26 mouse cellular contexts compared by ENCODE assay signal in the genomic region with DNA sequence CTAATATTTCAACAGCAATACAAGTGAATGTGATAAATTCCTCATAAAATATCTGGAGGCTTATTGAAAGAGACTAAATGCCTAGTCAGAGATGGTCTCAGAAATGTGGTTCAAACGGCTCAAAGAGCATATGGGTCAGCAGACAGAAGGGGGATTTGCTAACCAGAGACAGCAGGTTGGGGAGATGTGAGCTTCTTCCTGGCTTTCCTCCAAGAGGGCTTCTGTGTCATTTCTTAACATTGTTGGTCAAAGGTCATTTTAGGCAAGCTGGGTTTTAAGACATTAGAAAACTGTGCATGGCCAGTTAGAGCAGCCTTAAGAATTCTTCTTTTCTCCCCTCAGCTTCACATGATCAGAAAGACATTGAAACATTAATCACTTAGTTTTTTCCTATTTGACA.
A peak's percentile ranks its signal among the peaks of the same experiment; 100 is the strongest.
DNase-seq lines count a peak whose midpoint lies in the region; ATAC-seq and TF ChIP-seq lines count a peak whose summit lies in the region.
"Had no signal": no experiment of that assay in that cellular context is flagged by ENCODE, and none has a peak within 500 bp of the region (broad histone marks: within the 10 kb centered on the region; RNA-seq: fewer than 3 reads in every experiment).

No protein-coding gene starts in this region.

- intact Hi-C loops in heart, adult 2 months (cut with DNase I), result no loop called here
- intact Hi-C loops in left cerebral cortex, postnatal 10 days (cut with DNase I), result no loop called here

- H3K36me3 ChIP-seq in heart, adult 2 months (ENCODE audit: control insufficient read depth, insufficient read depth, low read length), result peaks cover 12% of the 10 kb centered on the region
- H3K36me3 ChIP-seq in kidney, adult 2 months (ENCODE audit: control insufficient read depth, insufficient read depth, low read length), result no peaks in the 10 kb centered on the region
- H3K36me3 ChIP-seq: hindbrain, embryonic 10.5 days; hindbrain, embryonic 15.5 days; limb, embryonic 12.5 days; liver, embryonic 15.5 days had no signal

- H3K4me3 ChIP-seq in cerebellum, adult 2 months (replicated peaks; ENCODE audit: insufficient read depth, low read depth, low read length), result no peak overlapping the region
- H3K4me3 ChIP-seq in heart, adult 2 months, result no peak overlapping the region
- H3K4me3 ChIP-seq in kidney, adult 2 months (ENCODE audit: insufficient read depth, low read depth, low read length), result no peak overlapping the region
- H3K4me3 ChIP-seq: erythroblast, embryonic 14.5 days; hindbrain, embryonic 10.5 days; hindbrain, embryonic 15.5 days; limb, embryonic 12.5 days; liver, embryonic 15.5 days had no signal

- no peak for TF ChIP-seq POLR2A in cerebellum, adult 2 months (IDR thresholded peaks at IDR 0.05; ENCODE audit: borderline replicate concordance, insufficient read depth, low read length)
- no peak for TF ChIP-seq POLR2A in heart, adult 2 months (IDR thresholded peaks at IDR 0.05; ENCODE audit: insufficient read depth, low read depth, low read length)
- TF ChIP-seq POLR2A in kidney, adult 2 months (IDR thresholded peaks at IDR 0.05; ENCODE audit: low read depth, low read length), result no peak

- no peak overlapping the region for H3K9ac ChIP-seq in heart, adult 2 months (ENCODE audit: low read depth, low read length)
- H3K9ac ChIP-seq: hindbrain, embryonic 15.5 days; limb, embryonic 12.5 days; liver, embryonic 15.5 days; lung, embryonic 14.5 days had no signal

- peak overlapping the region; percentile 95; the same call in 1 of the 2 replicates for H3K27ac ChIP-seq in cerebellum, adult 2 months (ENCODE audit: insufficient read depth, low read length)
- H3K27ac ChIP-seq in heart, adult 2 months, result peak overlapping the region; percentile 24; the same call in 1 of the 2 replicates
- H3K27ac ChIP-seq in kidney, adult 2 months (ENCODE audit: insufficient read depth, low read depth, low read length), result no peak overlapping the region
- H3K27ac ChIP-seq: hindbrain, embryonic 10.5 days; hindbrain, embryonic 15.5 days; limb, embryonic 12.5 days; liver, embryonic 15.5 days had no signal

- H3K79me2 ChIP-seq in heart, adult 2 months (replicated peaks; ENCODE audit: control insufficient read depth, insufficient read depth, low read length), result no peaks in the 10 kb centered on the region; the same call in 1 of the 2 replicates

- no peaks in the 10 kb centered on the region for H3K27me3 ChIP-seq in cerebellum, adult 2 months (ENCODE audit: control insufficient read depth, insufficient read depth, low read length)
- H3K27me3 ChIP-seq in heart, adult 2 months (ENCODE audit: control insufficient read depth, insufficient read depth, low read length), result no peaks in the 10 kb centered on the region
- no peaks in the 10 kb centered on the region for H3K27me3 ChIP-seq in kidney, adult 2 months (replicated peaks; ENCODE audit: control insufficient read depth, insufficient read depth, low read length)
- H3K27me3 ChIP-seq: CH12.LX; hindbrain, embryonic 15.5 days; limb, embryonic 12.5 days; liver, embryonic 15.5 days had no signal

- WGBS in cerebellum, adult 2 months, result 13% methylated on average over 1 of the region's 1 CpGs
- WGBS in heart, adult 2 months, result 49% methylated on average over 1 of the region's 1 CpGs
- WGBS in kidney, adult 2 months, result 51% methylated on average over 1 of the region's 1 CpGs

- no peak for TF ChIP-seq EP300 in heart, adult 2 months (IDR thresholded peaks at IDR 0.05; ENCODE audit: insufficient read depth, low read depth, low read length)

- H3K4me1 ChIP-seq in cerebellum, adult 2 months (ENCODE audit: control insufficient read depth, insufficient read depth, low read length), result peaks cover 56% of the 10 kb centered on the region
- peaks cover 9% of the 10 kb centered on the region; the same call in 1 of the 2 replicates for H3K4me1 ChIP-seq in heart, adult 2 months (ENCODE audit: control insufficient read depth, insufficient read depth, low read length)
- H3K4me1 ChIP-seq in kidney, adult 2 months (ENCODE audit: control insufficient read depth, insufficient read depth, low read length), result no peaks in the 10 kb centered on the region
- H3K4me1 ChIP-seq: hindbrain, embryonic 10.5 days; hindbrain, embryonic 15.5 days; limb, embryonic 12.5 days; liver, embryonic 15.5 days had no signal

- no peak for DNase-seq in cerebellum, adult 2 months
- no peak for DNase-seq in heart, adult 2 months
- no peak for DNase-seq in heart, adult 18-20 months
- peak; percentile 24 for DNase-seq in kidney, adult 2 months
- no peak for DNase-seq in kidney, adult 18-20 months
- DNase-seq in adipocyte (ENCODE audit: low spot score), result peak; percentile 55
- DNase-seq in left cerebral cortex, postnatal 10 days (ENCODE audit: extremely low spot score in 1 of 2, low spot score in 2 of 2), result no peak
- DNase-seq: adrenal gland, adult 8-10 months; cerebellum, adult 11-12 months; gastrocnemius, postnatal 14 days; kidney, adult 8-10 months; lung, embryonic 14.5 days; lung, postnatal 14 days; right cerebral cortex, postnatal 14 days; thymus, postnatal 4 days had no signal

- no peak for TF ChIP-seq CTCF in cerebellum, adult 2 months (IDR thresholded peaks at IDR 0.05; ENCODE audit: borderline replicate concordance, insufficient read depth, low read depth, low read length)
- no peak for TF ChIP-seq CTCF in heart, adult 2 months (IDR thresholded peaks at IDR 0.05)
- TF ChIP-seq CTCF in kidney, adult 2 months (conservative IDR thresholded peaks at IDR 0.05; ENCODE audit: insufficient read depth, insufficient read length, low read depth, low read length), result no peak

- no peak for ATAC-seq in cerebellum, adult (ENCODE audit: insufficient number of reproducible peaks, low FRiP score, low TSS enrichment)
- ATAC-seq: activated CD4-positive, CD25-positive, alpha-beta regulatory T cell, adult 4 months; forebrain, embryonic 16.5 days; inflammation-experienced regulatory T-cells, adult 6 months; midbrain, embryonic 16.5 days had no signal

Comparison
In these comparisons a context has a peak if more than half of its experiments do, and no peak if none do; other contexts are left out.
1. DNase-seq: peak in kidney, adult 2 months (single experiment) and adipocyte (single experiment); none in cerebellum, adult 2 months (0 of 2), heart, adult 2 months (0 of 2), heart, adult 18-20 months (0 of 2), kidney, adult 18-20 months (single experiment) and left cerebral cortex, postnatal 10 days (0 of 2).